Mouse (Mus musculus): ENCODE data around the gene Metap1. TPM values are rescaled to one million over a fixed set of nuclear protein-coding genes. Genes with fewer than 3 reads are reported as not detected.
"Not testable (repeated sequence)": the region's sequence is repeated elsewhere in the genome, so short reads cannot be mapped to it uniquely, and the experiment has no call there.

Metap1 gene
- polyA plus RNA-seq, 1 experiment: 23.1 TPM

DNA sequence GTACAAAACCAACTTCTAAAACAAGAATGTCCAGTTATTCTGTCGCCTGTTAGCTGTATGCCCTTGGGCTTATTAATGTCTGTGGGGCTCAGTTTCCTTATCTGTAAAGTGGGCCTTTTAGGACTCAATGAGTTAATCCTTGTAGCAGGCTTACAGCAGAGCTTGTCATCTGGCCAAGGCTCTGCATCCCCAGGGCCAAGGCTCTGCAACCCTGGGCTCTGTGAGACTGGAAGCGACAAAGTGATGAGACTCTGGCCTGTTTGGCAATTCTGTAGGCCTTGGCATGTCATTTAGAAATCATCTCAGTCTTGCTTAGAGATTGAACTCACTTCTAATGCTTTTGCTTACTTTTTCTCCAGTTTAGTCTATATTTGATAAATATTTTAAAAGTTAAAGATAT is 20.3 kb upstream of the Metap1 start:
- WGBS: 91% methylated on average over 2 of the region's 2 CpGs
- no peak for DNase-seq (ENCODE audit: low read depth, low spot score)

GRCm38 (mm10) chr3:138506749-138507148 is 17.4 kb upstream of the Metap1 start:
- DNase-seq (ENCODE audit: low read depth, low spot score): no peak

GRCm38 (mm10) chr3:138503754-138504153 is 14.4 kb upstream of the Metap1 start:
- DNase-seq (ENCODE audit: low read depth, low spot score): no peak
- WGBS: 87% methylated on average over 11 of the region's 11 CpGs

More at GRCm38 (mm10) chr3:138506749-138507148, 17.4 kb upstream of the Metap1 start:
- 49% methylated on average over 6 of the region's 6 CpGs for WGBS

- WGBS: 54% methylated on average over 15 of the region's 15 CpGs
- DNase-seq (ENCODE audit: low read depth, low spot score): no peak
These were observed 10.8 kb upstream of the Metap1 start for GRCm38 (mm10) chr3:138499854-138500740.

DNA sequence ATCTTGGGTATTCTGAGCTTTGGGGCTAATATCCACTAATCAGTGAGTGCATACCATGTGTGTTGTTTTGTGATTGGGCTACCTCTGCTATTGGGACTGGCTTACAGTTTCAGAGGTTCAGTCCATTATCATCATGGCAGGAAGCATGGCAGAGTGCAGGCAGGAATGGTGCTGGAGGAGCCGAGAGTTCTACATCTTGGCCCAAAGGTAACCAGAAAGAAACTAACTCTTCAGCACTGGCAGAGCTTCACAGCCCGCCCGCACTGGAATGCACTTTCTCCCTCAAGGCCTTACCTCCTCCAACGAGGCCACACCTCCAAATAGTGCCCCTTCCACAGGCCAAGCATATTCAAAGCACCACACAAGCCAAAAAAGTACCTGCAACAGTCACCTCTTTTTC is 9.4 kb upstream of the Metap1 start:
- 65% methylated on average over 4 of the region's 4 CpGs for WGBS
- no peak for DNase-seq (ENCODE audit: low read depth, low spot score)

DNA sequence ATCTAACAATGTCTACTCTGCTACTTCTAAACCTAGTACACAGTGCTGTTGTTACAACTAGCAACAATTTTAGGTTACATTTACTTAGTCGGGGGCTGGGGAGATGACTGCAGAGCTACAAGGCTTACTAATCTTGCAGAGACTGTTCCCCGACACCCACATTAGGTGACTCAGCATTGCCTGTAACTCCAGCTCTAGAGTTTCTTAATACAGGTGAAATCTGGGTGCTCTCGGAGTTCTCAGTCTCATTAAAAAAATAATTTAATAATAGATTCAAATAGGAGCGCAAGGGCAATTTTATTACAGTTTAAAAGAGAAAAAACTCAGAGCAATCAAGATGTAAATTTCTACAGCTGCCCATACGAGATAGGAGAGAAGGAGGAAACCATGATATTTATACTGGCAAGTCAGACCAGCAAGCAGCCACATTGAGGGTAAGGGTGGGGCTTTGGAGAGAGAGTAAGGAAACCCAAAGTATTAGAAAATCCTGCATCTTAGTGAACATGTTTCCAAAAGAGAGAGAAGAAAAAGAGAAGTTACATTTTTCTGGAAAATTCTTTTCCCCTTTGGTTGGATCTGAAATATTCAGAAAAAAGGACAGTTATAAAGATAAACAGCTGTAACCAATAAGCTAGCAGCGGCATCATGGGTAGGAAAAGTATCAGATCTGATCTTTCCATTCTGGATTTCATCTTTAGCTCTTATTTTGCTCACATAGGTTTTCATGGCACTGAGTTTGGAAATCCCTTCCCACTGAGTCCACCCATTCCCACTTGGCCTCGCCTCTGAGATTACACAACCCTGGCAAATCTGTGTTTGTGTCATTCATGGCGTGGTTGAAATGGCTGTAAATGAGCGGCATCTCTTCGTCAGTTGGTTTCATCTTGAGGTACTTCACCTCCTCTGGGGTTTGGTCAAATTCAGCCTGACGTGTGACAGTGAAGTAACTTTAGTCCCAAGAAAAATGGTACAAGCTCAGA is 6.1 kb upstream of the Metap1 start:
- DNase-seq (ENCODE audit: low read depth, low spot score): no peak
- 63% methylated on average over 11 of the region's 11 CpGs for WGBS

DNA sequence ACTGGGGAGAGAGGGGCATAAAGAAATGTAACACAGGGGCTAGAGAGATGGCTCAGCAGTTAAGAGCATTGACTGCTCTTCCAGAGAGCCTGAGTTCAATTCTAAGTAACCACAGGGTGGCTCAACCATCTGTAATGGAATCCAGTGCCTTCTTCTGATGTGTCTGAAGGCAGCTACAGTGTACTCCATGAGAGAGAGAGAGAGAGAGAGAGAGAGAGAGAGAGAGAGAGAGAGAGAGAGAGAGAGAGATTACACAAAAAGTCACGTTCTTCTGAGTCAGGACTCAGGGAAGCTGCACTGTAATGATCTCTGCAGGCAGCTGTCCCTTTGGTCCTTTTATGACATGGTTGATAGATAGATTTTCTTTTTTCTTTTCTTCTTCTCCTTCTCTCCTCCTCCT is 5.2 kb upstream of the Metap1 start:
- no peak for DNase-seq (ENCODE audit: low read depth, low spot score)
- WGBS: 21% methylated on average over 1 of the region's 1 CpGs

GRCm38 (mm10) chr3:138493668-138494067 is 4.4 kb upstream of the Metap1 start:
- 68% methylated on average over 3 of the region's 3 CpGs for WGBS
- DNase-seq (ENCODE audit: low read depth, low spot score): no peak

GRCm38 (mm10) chr3:138490034-138490337 is 671 bp upstream of the Metap1 start:
- no peak for DNase-seq (ENCODE audit: low read depth, low spot score)
- 16% methylated on average over 6 of the region's 6 CpGs for WGBS

DNA sequence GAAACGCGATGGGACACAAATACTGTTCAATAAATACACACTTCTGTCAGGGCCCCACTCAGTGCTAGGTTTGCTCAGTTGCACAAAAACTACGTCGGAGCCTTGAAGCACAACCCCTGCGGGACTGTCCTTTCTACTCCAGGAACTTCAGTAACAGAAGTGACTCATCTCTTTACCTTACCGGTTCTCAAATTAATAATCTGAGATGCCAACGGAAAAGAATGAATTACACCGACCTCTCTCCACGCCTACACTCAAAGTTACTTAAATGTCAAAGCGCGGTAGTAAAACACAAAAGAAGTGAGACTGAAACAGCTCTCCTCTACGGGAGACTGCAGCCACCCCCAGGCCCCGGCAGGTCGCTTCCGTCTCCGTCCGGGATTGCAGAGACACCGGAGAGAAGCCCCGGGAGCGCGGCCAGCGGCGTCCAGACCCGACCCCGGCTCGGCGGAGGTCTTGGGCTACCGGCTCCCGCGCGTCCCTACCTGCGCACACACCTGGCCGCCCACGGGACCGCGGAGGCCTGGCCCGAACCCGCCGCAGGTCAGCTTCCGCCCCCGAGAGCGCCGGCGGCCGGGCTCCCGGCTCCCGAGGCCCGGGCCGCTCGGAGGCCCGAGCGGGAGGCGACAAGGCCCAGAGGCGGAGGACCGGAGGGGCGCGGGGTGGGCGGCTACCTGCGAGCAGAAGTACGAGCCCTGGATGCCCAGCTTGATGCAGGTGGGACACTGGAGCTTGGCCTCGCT is 560 bp downstream of the Metap1 start:
- no peak for DNase-seq (ENCODE audit: low read depth, low spot score)
- under 1% methylated on average over 61 of the region's 61 CpGs for WGBS

DNA sequence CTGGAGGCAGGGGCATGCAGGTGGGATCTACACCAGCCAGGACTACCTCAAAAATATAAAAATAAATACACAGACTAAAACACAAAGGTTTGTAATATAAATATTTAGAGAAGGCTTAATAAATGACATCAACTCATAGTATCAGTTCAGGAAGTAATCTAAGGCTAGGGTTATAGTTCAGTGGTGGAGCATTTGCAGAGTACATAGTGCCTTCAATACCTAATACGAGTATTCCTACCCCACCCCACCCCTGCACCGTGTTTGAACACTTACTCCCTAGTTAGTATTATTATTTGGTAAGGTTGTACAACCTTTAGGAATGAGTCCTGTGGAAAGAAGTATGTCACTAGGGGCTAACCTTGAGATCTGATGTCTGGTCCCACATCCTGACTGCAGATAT is 6.1 kb downstream of the Metap1 start:
- WGBS: 45% methylated on average over 2 of the region's 2 CpGs
- no peak for DNase-seq (ENCODE audit: low read depth, low spot score)

DNA sequence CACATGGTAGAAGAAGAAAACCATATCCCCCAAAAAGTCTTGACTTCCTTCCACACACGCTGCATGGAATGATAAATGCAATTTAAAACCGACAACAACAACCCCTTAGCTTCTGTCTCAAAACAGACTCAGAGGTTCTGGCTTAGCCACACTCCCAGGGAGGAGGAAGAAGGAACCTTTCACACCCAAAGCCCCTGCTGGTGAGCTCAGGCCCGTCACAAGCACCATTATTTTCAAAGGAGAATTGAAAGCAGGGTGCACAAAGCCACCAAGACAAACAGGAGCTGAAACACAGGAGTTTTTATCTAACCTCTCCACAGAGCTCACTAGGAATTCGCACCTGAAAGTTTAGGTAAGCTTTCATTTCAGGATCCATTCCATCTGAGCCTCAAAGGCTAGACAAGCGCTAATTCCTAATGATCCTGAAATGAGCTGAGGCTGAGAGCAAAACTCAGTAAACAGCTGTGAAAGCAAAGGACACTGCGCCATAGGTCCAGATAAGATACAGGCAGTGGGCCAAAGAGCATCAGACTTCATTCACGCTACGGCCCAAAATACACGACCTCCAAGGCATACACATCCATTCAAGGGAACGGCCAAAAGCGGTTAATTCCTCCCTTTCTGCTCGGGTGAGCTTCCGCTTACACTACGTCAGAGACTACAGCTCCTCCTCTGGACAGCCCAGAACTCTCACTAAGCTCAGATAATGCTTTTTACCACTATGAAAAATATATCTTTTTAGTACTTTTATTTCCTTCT is 7.6 kb downstream of the Metap1 start:
- WGBS: 70% methylated on average over 14 of the region's 14 CpGs
- no peak for DNase-seq (ENCODE audit: low read depth, low spot score)

DNA sequence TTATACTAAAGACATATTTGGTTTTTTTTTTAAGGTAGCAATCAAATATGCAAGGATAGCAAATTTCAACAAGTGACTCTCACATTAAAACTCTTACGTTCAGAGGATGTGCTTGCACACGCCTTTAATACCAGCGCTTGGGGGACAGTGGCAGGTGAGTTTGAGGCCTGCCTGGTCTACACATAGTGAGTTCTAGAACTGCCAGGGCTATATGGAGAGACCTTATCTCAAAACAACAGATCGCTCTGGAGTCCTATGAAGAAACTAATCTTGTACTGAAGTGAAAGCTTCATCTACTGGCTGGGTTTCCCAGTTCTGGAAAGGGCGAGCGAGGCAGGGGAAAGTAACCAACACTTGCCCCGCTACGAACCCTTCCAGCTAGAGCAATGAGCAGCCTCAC is 9.8 kb downstream of the Metap1 start:
- 97% methylated on average over 8 of the region's 8 CpGs for WGBS

DNA sequence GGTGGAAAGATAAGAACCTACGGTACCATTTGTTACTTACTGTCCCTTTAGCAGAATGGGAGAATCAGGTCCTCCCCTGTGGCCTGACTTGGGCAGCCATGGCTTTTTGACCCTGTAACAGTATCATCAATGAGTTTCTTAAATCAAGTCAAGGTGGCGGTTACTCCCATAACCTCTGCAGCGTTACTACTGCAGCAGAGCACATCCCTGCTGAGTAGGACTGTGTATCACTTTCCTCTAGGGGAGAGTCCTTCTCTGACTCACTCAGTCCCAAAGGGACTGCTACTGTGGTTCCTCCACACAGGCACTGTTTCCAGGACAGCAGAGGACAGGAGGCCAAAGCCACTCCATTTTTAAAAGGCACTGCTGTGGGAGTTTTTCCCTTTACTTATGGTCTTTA is 18.2 kb downstream of the Metap1 start:
- WGBS: 91% methylated on average over 3 of the region's 3 CpGs
- no peak for DNase-seq (ENCODE audit: low read depth, low spot score)

More for the DNA sequence above, 9.8 kb downstream of the Metap1 start:
- no peak for DNase-seq (ENCODE audit: low read depth, low spot score)

GRCm38 (mm10) chr3:138466656-138467055 is 22.7 kb downstream of the Metap1 start:
- not testable (repeated sequence) for DNase-seq (ENCODE audit: low read depth, low spot score)
- WGBS: 77% methylated on average over 1 of the region's 1 CpGs

DNA sequence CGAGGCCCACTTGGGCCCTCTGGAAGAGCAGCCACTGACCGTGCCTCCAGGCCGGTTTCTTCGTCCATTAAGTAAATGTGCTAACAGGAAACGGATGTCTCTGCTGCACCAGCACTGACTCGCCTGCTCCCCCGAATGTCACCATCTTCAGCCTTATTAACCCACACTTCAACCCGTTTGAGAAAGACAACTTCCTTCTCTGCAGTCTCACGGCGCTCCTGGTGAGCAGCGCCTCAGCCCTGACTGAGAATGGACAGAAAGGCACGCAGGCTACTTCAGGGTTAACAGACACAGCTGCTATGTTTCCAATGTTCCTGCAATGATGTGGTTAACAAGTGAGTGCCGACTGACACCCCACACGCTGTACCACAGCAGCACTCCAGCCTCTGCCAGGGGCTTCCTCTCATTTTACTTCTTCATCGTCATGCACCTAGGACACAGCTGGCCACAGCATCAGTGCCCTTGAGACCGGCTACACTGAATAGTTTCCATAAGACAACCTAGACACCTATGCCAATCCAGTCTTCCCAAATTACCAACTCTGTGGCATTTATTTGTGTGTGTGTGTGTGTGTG is 24.7 kb downstream of the Metap1 start:
- DNase-seq (ENCODE audit: low read depth, low spot score): no peak
- 79% methylated on average over 16 of the region's 16 CpGs for WGBS

DNA sequence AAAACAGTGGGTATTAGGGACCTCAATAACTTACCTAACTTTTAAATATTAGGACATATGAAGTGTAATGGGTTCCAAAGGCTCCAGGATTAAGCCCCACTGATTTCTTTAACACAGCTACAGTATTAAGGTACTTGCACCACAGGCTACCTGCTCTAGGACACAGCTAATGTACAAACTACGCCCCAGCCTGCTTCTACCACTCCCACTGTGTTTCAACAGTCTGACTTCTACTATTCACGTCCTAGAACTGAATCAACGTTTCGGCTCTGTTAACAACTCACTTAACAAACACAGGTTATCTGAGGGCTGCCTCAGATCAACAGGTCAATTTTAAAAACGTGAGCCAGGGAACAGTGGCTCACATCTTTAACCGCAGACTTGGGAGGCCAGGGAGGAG is 25.5 kb downstream of the Metap1 start:
- 77% methylated on average over 6 of the region's 6 CpGs for WGBS
- no peak for DNase-seq (ENCODE audit: low read depth, low spot score)

DNA sequence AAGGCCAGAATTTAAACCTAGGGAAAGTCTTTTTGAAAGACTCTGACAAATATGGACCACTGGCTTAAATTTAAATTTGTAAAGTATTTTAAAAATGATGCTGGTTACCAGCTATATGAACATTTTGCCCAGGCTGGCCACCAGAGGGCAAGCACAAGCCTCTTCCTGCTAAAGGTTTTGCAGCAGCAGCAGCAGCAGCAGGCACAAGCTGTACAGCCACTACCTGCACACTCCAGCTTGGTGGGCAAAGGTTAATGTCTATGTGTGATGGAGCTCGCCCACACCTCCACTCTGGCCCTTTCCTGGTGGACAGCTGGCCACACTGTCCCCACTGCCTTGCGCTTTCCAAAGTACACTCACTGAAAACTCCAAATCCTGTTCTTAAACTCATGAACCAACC is 26.2 kb downstream of the Metap1 start:
- no peak for DNase-seq (ENCODE audit: low read depth, low spot score)
- 57% methylated on average over 2 of the region's 2 CpGs for WGBS

DNA sequence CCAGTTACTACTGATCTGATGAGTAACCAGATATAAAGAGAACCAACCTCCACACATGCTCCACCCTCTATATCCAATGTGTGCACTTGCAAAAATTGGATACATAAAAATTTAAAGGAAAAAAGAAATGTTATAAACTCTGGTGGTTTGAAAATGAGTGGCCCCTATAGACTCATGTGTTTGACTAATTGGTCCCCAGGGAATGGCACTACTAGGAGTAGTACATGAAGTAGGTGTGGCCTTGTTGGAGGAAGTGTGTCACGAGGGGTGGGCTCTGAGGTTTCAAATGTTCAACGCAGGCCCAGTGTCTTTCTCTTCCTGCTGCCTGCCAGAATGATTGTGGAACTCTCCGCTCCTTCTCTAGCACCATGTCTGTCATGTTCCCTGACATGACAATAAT is 27.5 kb downstream of the Metap1 start:
- 85% methylated on average over 3 of the region's 3 CpGs for WGBS
- no peak for DNase-seq (ENCODE audit: low read depth, low spot score)
